Mouse (Mus musculus) liver, embryonic 14.5 days (tissue): ENCODE data around the gene Crybb2.
"Not testable (repeated sequence)": the region's sequence is repeated elsewhere in the genome, so short reads cannot be mapped to it uniquely, and the experiment has no call there.

Source experiments
- CTCF ChIP-seq: IDR thresholded peaks from 2 replicates; pipeline ENCODE4 v1.5.1; 2016; ENCODE audit warnings: antibody characterized with exemption, low read depth, control low read depth
- EP300 ChIP-seq: IDR thresholded peaks from 2 replicates; pipeline ENCODE4 v1.6.1; 2016; ENCODE audit warnings: antibody characterized with exemption, low read depth

GRCm38 (mm10) chr5:113109651-113110050 lies 39.7 kb upstream of the Crybb2 start:
- peak; percentile 47 for TF ChIP-seq CTCF
- not testable (repeated sequence) for TF ChIP-seq EP300
